Comparison of ENCODE assay signal across 8 mouse cellular contexts in genomic region chr4:131833971-131834609, GRCm38 (mm10). TPM values are rescaled to one million over a fixed set of nuclear protein-coding genes. Genes with fewer than 3 reads are reported as not detected.
DNase-seq lines count a peak whose midpoint lies in the region; ATAC-seq and TF ChIP-seq lines count a peak whose summit lies in the region.

No protein-coding gene starts in this region.

- no peaks in the 10 kb centered on the region for H3K36me3 ChIP-seq in liver, embryonic 13.5 days

- peak; percentile 47 for TF ChIP-seq CTCF in cerebellum, adult 2 months (IDR thresholded peaks at IDR 0.05; ENCODE audit: borderline replicate concordance, insufficient read depth, low read depth, low read length)
- TF ChIP-seq CTCF in brain, embryonic 14.5 days (IDR thresholded peaks at IDR 0.05; ENCODE audit: borderline replicate concordance, extremely low read depth, insufficient read depth, insufficient read length) = peak; percentile 39; the same call in 1 of the 2 replicates

- no peak for ATAC-seq in liver, embryonic 13.5 days (ENCODE audit: low read depth)

- peak overlapping the region; percentile 44; the same call in 1 of the 2 replicates for H3K9ac ChIP-seq in liver, embryonic 13.5 days

- 44% methylated on average over 9 of the region's 9 CpGs for WGBS in cerebellum, adult 2 months
- 33% methylated on average over 9 of the region's 9 CpGs for WGBS in liver, embryonic 13.5 days (ENCODE audit: insufficient replicate concordance)

- no peak overlapping the region for H3K4me3 ChIP-seq in cerebellum, adult 2 months (replicated peaks; ENCODE audit: insufficient read depth, low read depth, low read length)
- H3K4me3 ChIP-seq in liver, embryonic 13.5 days (replicated peaks) = no peak overlapping the region

- peaks cover 28% of the 10 kb centered on the region for H3K4me1 ChIP-seq in cerebellum, adult 2 months (ENCODE audit: control insufficient read depth, insufficient read depth, low read length)
- H3K4me1 ChIP-seq in liver, embryonic 13.5 days (replicated peaks) = peaks cover 87% of the 10 kb centered on the region

- DNase-seq in cerebellum, adult 2 months = no peak
- DNase-seq in cerebellum, adult 9-10 months = no peak
- peak; percentile 47 to 60 for DNase-seq in layer of hippocampus, postnatal 10 days (ENCODE audit: low spot score in 2 of 2)
- DNase-seq in layer of hippocampus, adult 9-11 months = no peak
- peak; percentile 56 for DNase-seq in brain, embryonic 14.5 days (ENCODE audit: low read depth)
- DNase-seq in liver, embryonic 13.5 days = no peak
- DNase-seq in thymus, postnatal 10 days (ENCODE audit: low spot score in 2 of 2) = no peak
- no peak for DNase-seq in cerebellum, adult 11 months

- H3K27ac ChIP-seq in cerebellum, adult 2 months (ENCODE audit: insufficient read depth, low read length) = no peak overlapping the region
- H3K27ac ChIP-seq in liver, embryonic 13.5 days = peak overlapping the region; percentile 52

- peak overlapping the region; percentile 38 for H3K4me2 ChIP-seq in liver, embryonic 13.5 days

- no peaks in the 10 kb centered on the region for H3K9me3 ChIP-seq in liver, embryonic 13.5 days (replicated peaks)

- no peaks in the 10 kb centered on the region for H3K27me3 ChIP-seq in cerebellum, adult 2 months (ENCODE audit: control insufficient read depth, insufficient read depth, low read length)
- H3K27me3 ChIP-seq in liver, embryonic 13.5 days = peaks cover 54% of the 10 kb centered on the region

- no peak for TF ChIP-seq POLR2A in cerebellum, adult 2 months (IDR thresholded peaks at IDR 0.05; ENCODE audit: borderline replicate concordance, insufficient read depth, low read length)
- no peak for TF ChIP-seq POLR2A in brain, embryonic 14.5 days (IDR thresholded peaks at IDR 0.05; ENCODE audit: borderline replicate concordance, extremely low read depth, insufficient read depth, insufficient read length, poor library complexity, severe bottlenecking)

RNA-seq across cellular contexts. Expression of gene Ptpru, which starts 4.0 kb away (rescaled TPM):
- 46.1 and 47.3 TPM in 2 replicates for polyA plus RNA-seq in cerebellum, adult 2 months (2012; rRNA removed)
- total RNA-seq in layer of hippocampus, postnatal 10 days (2021) = 10 to 100 TPM; 79.5 to 85.9 TPM
- 35.7 and 37.2 TPM in 2 replicates for polyA plus RNA-seq in brain, embryonic 14.5 days (2012; rRNA removed)
- 2.1 and 2.7 TPM in 2 replicates for polyA plus RNA-seq in liver, embryonic 13.5 days (2015; fragmentation: Nextera tagmentation; extraction: Ambion mirVana)

RNA-seq across cellular contexts. Expression of gene Mecr, which starts 9.2 kb away (rescaled TPM):
- polyA plus RNA-seq in cerebellum, adult 2 months (2012; rRNA removed) = 41.0 and 43.8 TPM in 2 replicates
- total RNA-seq in layer of hippocampus, postnatal 10 days (2021) = 10 to 100 TPM; 33.8 to 38.2 TPM
- 28.8 and 34.4 TPM in 2 replicates for polyA plus RNA-seq in brain, embryonic 14.5 days (2012; rRNA removed)
- polyA plus RNA-seq in liver, embryonic 13.5 days (2015; fragmentation: Nextera tagmentation; extraction: Ambion mirVana) = 39.6 and 42.8 TPM in 2 replicates

RNA-seq across cellular contexts. Expression of gene Srsf4, which starts 39.3 kb away (rescaled TPM):
- polyA plus RNA-seq in cerebellum, adult 2 months (2012; rRNA removed) = 77.6 and 81.9 TPM in 2 replicates
- 10 to 100 TPM; 74.4 to 77.1 TPM for total RNA-seq in layer of hippocampus, postnatal 10 days (2021)
- polyA plus RNA-seq in brain, embryonic 14.5 days (2012; rRNA removed) = 93.0 and 117 TPM in 2 replicates
- 69.1 and 75.4 TPM in 2 replicates for polyA plus RNA-seq in liver, embryonic 13.5 days (2015; fragmentation: Nextera tagmentation; extraction: Ambion mirVana)

Comparison
In these comparisons a context has a peak if more than half of its experiments do, and no peak if none do; other contexts are left out.
1. DNase-seq: peak in layer of hippocampus, postnatal 10 days (2 of 2) and brain, embryonic 14.5 days (single experiment); none in cerebellum, adult 2 months (0 of 2), cerebellum, adult 9-10 months (single experiment), layer of hippocampus, adult 9-11 months (single experiment), liver, embryonic 13.5 days (single experiment), thymus, postnatal 10 days (0 of 2) and cerebellum, adult 11 months (single experiment).